Mouse (Mus musculus) stomach, embryonic 15.5 days (tissue): ENCODE measurements around the gene Tmed2. TPM values are rescaled to one million over a fixed set of nuclear protein-coding genes. Genes with fewer than 3 reads are reported as not detected.
"Not testable (repeated sequence)": the region's sequence is repeated elsewhere in the genome, so short reads cannot be mapped to it uniquely, and the experiment has no call there.

ENCODE experiments used
- ATAC-seq: fragments of 200-750 bp; cut with Nextera tagmentation; 2 replicates; pipeline ENCODE4 v1.8.0; 2017; ENCODE audit warnings: low read depth, moderate number of reproducible peaks, moderate TSS enrichment; ENCODE audit not compliant: insufficient read depth, low FRiP score
- H3K27ac ChIP-seq: fragments of 300-500 bp; sonication (generic); 2 replicates; pipeline ENCODE4 v1.5.1; 2015; ENCODE audit warnings: mild to moderate bottlenecking, inconsistent platforms
- H3K27me3 ChIP-seq: fragments of 300-500 bp; sonication (generic); replicated peaks from 2 replicates; pipeline ENCODE4 v1.6.1; 2015; ENCODE audit warnings: inconsistent platforms
- H3K36me3 ChIP-seq: fragments of 300-500 bp; sonication (generic); 2 replicates; pipeline ENCODE4 v1.6.1; 2015; ENCODE audit warnings: inconsistent platforms
- H3K4me1 ChIP-seq: fragments of 300-500 bp; sonication (generic); 2 replicates; pipeline ENCODE4 v1.6.1; 2015; ENCODE audit warnings: inconsistent platforms
- H3K4me2 ChIP-seq: fragments of 300-500 bp; sonication (generic); 2 replicates; pipeline ENCODE4 v1.6.1; 2015; ENCODE audit warnings: mild to moderate bottlenecking, inconsistent platforms
- H3K4me3 ChIP-seq: fragments of 300-500 bp; sonication (generic); replicated peaks from 2 replicates; pipeline ENCODE4 v1.5.1; 2015; ENCODE audit warnings: inconsistent platforms
- H3K9ac ChIP-seq: fragments of 300-500 bp; sonication (generic); 2 replicates; pipeline ENCODE4 v1.6.1; 2015; ENCODE audit warnings: inconsistent platforms
- H3K9me3 ChIP-seq: fragments of 300-500 bp; sonication (generic); 2 replicates; pipeline ENCODE4 v1.6.1; 2016; ENCODE audit warnings: inconsistent platforms
- WGBS: fragments of 180-500 bp; shearing (Covaris S2); methylation state at CpG from one replicate; pipeline ENCODE4 v1.1.7; 2015; 5-methylcytosine and 5-hydroxymethylcytosine counted together
- polyA plus RNA-seq: library from polyadenylated mRNA; unstranded; fragments of >200 nt; fragmentation: Nextera tagmentation; extraction: Ambion mirVana; gene quantifications from 2 replicates; pipeline ENCODE4 v1.2.1, GENCODE M21; 2015

Gene Tmed2
- polyA plus RNA-seq, 1 experiment from 2014 or later: 589 TPM

- H3K4me3 ChIP-seq, H3K27ac ChIP-seq, H3K9me3 ChIP-seq, H3K9ac ChIP-seq, ATAC-seq, H3K4me2 ChIP-seq, H3K27me3 ChIP-seq: not testable (repeated sequence)
- H3K4me1 ChIP-seq: peaks cover 12% of the 10 kb centered on the region
- WGBS: 73% methylated on average over 4 of the region's 4 CpGs
- peaks cover 25% of the 10 kb centered on the region for H3K36me3 ChIP-seq
Observed at GRCm38 (mm10) chr5:124550737-124551136, 10.2 kb downstream of the Tmed2 start.

DNA sequence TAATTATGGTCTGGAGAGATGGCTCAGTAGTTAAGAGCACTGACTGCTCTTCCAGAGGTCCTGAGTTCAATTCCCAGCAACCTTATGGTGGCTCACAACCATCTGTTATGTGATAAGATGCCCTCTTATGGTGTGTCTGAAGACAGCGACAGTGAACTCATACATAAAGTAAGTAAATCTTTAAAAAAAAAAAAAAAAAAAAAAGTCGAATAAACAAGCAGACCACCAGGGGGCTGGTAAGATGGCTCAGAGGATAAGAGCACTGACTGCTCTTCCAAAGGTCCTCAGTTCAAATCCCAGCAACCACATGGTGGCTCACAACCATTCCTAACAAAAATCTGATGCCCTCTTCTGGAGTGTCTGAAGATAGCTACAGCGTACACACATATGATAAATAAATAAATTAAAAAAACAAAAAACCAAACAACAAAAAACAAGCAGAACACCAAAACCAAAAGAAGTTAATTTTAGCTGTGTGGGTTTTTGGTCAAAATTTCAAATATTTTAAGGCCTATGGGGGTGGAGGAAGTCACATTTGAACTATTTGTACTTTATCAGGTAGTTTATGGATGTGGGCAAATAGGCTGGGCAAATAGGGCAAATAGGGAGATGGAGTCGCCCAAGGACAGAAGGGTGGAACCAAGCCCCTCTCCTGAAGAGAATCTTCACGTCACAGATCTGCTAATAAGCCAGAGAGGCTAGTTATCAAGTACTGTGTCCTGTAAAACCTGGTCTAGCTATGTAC is 11.0 kb downstream of the Tmed2 start:
- H3K27me3 ChIP-seq, H3K9me3 ChIP-seq, ATAC-seq, H3K9ac ChIP-seq: not testable (repeated sequence)
- Histone ChIP-seq H3K36me3 (peaks cover 21% of the 10 kb centered on the region), H3K27ac (peak overlapping the region; percentile 86), H3K4me2 (peak overlapping the region; percentile 79), H3K4me3 (peak overlapping the region; percentile 93), H3K4me1 (peaks cover 12% of the 10 kb centered on the region)
- 34% methylated on average over 5 of the region's 5 CpGs for WGBS

- Histone ChIP-seq H3K9me3 (no peaks in the 10 kb centered on the region), H3K4me1 (peaks cover 12% of the 10 kb centered on the region), H3K4me3 (peak overlapping the region; percentile 93), H3K36me3 (peaks cover 21% of the 10 kb centered on the region), H3K4me2 (peak overlapping the region; percentile 79), H3K27ac (peak overlapping the region; percentile 86), H3K9ac (peak overlapping the region; percentile 61; the same call in 1 of the 2 replicates), H3K27me3 (no peaks in the 10 kb centered on the region)
- no peak for ATAC-seq
- 8% methylated on average over 9 of the region's 9 CpGs for WGBS
Observed at GRCm38 (mm10) chr5:124552094-124552472, 11.6 kb downstream of the Tmed2 start.

DNA sequence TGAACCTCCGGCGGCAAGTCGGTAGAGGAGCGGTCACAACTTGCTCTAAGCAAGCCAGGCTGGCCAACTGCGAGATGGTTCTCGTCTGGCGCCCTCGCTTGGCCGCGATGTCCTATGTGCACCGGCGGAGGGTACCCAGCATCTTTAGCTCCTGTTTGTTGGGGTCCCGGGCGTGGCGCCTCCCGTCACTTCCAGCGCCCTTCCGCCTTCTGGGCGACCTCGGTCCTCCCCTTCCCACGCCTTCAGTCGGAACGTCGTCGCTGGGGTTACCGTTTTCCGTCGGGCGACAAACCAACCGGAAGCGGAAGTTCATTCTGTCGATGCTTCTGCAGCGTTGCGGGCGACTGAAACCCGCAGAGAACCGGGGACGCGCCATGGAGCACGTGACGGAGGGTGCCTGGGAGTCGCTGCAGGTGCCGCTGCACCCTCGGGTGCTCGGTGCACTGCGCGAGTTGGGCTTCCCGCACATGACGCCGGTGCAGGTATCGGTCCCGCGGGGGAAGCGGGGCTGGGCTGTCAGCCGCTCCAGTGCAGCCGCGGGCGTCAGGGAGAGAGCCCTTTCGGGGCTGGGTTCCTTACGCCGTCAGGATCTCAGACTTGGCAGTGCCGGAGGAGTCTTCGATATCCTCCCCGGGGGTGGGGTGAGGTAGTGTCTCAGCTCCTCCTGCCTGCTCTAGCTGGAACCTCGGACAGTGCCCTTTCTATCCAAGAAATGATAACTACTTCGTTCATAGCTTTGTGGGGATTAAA is 12.2 kb downstream of the Tmed2 start, which contains the start of gene Ddx55:
Ddx55 (plus strand) TSS at position 307 of the 750 bp plus-strand sequence.
- Histone ChIP-seq H3K4me1 (peaks cover 12% of the 10 kb centered on the region), H3K9ac (peak within 1 kb of the TSS; percentile 61), H3K27me3 (no peaks in the 10 kb centered on the region), H3K9me3 (no peaks in the 10 kb centered on the region), H3K4me3 (peak within 1 kb of the TSS; percentile 93), H3K4me2 (peak within 1 kb of the TSS; percentile 79), H3K27ac (peak within 1 kb of the TSS; percentile 86), H3K36me3 (peaks cover 25% of the 10 kb centered on the region)
- WGBS: under 1% methylated on average over 66 of the region's 66 CpGs
- peak; percentile 84 for ATAC-seq

DNA sequence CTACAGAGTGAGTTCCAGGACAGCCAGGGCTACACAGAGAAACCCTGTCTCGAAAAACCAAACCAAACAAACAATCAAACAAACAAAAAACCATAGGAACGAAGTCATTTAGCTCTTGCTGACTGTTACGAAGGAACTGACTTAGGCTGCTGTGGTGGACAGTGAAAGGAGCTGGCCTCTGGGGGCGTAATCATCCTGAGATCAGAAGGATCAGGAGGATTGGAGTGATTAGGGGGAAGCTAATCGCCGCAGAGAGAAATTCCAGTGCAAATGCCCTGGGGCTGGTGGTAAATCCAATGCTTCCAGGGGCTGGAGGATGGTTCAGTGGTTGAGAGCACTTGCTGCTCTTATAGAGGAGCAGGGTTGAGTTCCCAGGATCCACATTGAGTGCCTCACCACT is 13.1 kb downstream of the Tmed2 start:
- H3K27me3 ChIP-seq: no peaks in the 10 kb centered on the region
- peaks cover 23% of the 10 kb centered on the region for H3K36me3 ChIP-seq
- peak overlapping the region; percentile 93 for H3K4me3 ChIP-seq
- H3K4me2 ChIP-seq: peak overlapping the region; percentile 79
- H3K9me3 ChIP-seq: no peaks in the 10 kb centered on the region
- ATAC-seq: no peak
- H3K27ac ChIP-seq: no peak overlapping the region
- peaks cover 12% of the 10 kb centered on the region for H3K4me1 ChIP-seq
- WGBS: 70% methylated on average over 6 of the region's 6 CpGs
- H3K9ac ChIP-seq: no peak overlapping the region

DNA sequence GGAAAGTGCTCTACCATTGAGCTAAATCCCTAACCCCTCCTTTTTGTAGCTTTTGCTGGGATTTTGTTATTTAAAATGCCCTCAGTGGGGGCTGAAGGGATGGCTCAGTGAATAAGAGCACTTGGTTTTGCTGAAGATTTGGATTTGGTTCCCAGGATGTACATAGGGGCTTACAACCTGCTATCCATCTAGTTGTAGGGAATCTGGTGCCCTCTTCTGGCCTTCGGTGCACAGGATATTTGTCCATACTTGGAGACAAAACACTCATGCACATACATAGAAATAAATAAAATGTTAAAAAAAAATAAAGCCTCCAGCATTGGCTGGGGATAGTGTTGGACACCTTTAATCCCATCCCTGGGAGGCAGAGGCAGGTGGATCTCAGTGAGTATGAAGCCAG is 14.7 kb downstream of the Tmed2 start:
- peaks cover 12% of the 10 kb centered on the region for H3K4me1 ChIP-seq
- peaks cover 20% of the 10 kb centered on the region for H3K36me3 ChIP-seq
- WGBS: 72% methylated on average over 1 of the region's 1 CpGs
- no peak overlapping the region for H3K27ac ChIP-seq
- no peak overlapping the region for H3K9ac ChIP-seq
- no peak overlapping the region for H3K4me3 ChIP-seq
- H3K4me2 ChIP-seq: no peak overlapping the region
- no peaks in the 10 kb centered on the region for H3K27me3 ChIP-seq
- no peak for ATAC-seq
- H3K9me3 ChIP-seq: no peaks in the 10 kb centered on the region

GRCm38 (mm10) chr5:124571068-124571467 is 30.6 kb downstream of the Tmed2 start:
- no peaks in the 10 kb centered on the region for H3K9me3 ChIP-seq
- ATAC-seq: 0 out of 2 replicates have a peak, but pooled peaks have one; percentile 35
- no peak overlapping the region for H3K27ac ChIP-seq
- 88% methylated on average over 12 of the region's 12 CpGs for WGBS
- H3K4me3 ChIP-seq: no peak overlapping the region
- no peaks in the 10 kb centered on the region for H3K27me3 ChIP-seq
- H3K36me3 ChIP-seq: peaks cover 78% of the 10 kb centered on the region
- no peak overlapping the region for H3K4me2 ChIP-seq
- no peaks in the 10 kb centered on the region for H3K4me1 ChIP-seq
- no peak overlapping the region for H3K9ac ChIP-seq

DNA sequence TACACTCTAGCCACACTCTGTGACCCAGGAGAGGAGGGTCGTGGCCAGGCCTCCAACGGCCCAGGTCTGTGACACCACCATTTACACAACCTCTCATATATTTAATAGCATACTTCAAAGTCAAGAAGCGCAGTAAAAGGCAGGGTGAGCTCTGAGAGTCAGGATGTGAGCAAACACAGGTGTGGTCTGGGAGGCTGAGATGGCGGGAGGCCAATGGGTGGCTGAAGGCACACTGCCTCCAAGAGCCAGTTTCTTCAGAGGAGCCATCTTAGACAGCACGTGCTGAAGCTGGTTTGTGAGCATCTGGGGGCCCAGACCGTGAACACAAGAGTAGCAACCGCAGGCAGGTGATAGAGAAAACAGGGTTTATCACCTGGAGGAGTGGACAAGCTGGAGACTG is 35.0 kb downstream of the Tmed2 start:
- Histone ChIP-seq H3K27me3 (no peaks in the 10 kb centered on the region), H3K4me3 (no peak overlapping the region), H3K4me1 (peaks cover 14% of the 10 kb centered on the region), H3K9ac (no peak overlapping the region), H3K36me3 (peaks cover 54% of the 10 kb centered on the region), H3K27ac (no peak overlapping the region), H3K4me2 (no peak overlapping the region), H3K9me3 (no peaks in the 10 kb centered on the region)
- WGBS: 82% methylated on average over 7 of the region's 7 CpGs
- no peak for ATAC-seq

DNA sequence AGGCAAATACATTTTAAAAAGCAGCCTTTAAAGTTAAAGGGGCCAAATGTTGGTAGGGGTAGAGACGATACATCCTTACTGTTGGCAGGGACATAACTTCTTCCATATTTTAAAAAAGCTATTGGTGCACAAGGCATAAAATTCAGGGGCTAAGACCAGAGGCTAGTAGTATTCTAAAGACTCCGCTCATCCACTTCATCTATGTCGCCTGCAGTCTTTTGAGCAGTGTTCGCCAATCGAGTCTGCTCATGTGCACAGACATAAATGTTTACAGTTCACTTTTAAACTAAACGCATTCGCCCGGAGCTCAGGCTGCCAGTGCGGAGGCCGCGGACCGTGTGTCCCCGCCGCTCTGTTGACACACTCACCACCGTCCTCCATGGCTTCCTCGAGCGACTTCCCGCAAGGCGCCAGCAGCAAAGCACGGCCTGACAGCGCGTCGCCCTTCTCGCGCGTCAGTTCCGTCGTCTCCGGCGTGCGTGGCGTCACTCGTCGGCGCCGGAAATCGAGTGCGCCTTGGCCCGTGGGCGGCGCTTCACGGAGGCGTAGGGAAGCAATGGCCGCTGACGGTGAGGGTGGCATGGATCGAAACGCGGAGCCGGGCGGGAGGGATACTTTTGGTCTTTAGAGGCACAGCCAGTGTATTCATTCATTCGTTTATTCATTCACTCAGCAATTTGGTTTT is 38.3 kb downstream of the Tmed2 start, which contains the start of the genes Eif2b1 and Gtf2h3:
Eif2b1 (minus strand) TSS at position 499 of the 685 bp plus-strand sequence.
Gtf2h3 (plus strand) TSS at position 508 of the 685 bp plus-strand sequence.
- H3K36me3 ChIP-seq: peaks cover 29% of the 10 kb centered on the region; the same call in 1 of the 2 replicates
- H3K9ac ChIP-seq: peak within 1 kb of the TSS; percentile 76
- H3K27ac ChIP-seq: 0 out of 2 replicates have a peak within 1 kb of the TSS, but pooled peaks have one; percentile 21
- H3K27me3 ChIP-seq: no peaks in the 10 kb centered on the region
- WGBS: 1% methylated on average over 51 of the region's 51 CpGs
- H3K4me1 ChIP-seq: peaks cover 14% of the 10 kb centered on the region
- peak within 1 kb of the TSS; percentile 69 for H3K4me2 ChIP-seq
- H3K9me3 ChIP-seq: no peaks in the 10 kb centered on the region
- ATAC-seq: peak; percentile 92
- H3K4me3 ChIP-seq: peak within 1 kb of the TSS; percentile 87

- Histone ChIP-seq H3K4me3 (no peak overlapping the region), H3K27ac (no peak overlapping the region), H3K27me3 (no peaks in the 10 kb centered on the region), H3K9me3 (no peaks in the 10 kb centered on the region), H3K4me2 (no peak overlapping the region), H3K9ac (no peak overlapping the region), H3K4me1 (peaks cover 14% of the 10 kb centered on the region), H3K36me3 (peaks cover 25% of the 10 kb centered on the region)
- ATAC-seq: no peak
- 79% methylated on average over 5 of the region's 5 CpGs for WGBS
Observed at GRCm38 (mm10) chr5:124582515-124582914, 42.0 kb downstream of the Tmed2 start.

DNA sequence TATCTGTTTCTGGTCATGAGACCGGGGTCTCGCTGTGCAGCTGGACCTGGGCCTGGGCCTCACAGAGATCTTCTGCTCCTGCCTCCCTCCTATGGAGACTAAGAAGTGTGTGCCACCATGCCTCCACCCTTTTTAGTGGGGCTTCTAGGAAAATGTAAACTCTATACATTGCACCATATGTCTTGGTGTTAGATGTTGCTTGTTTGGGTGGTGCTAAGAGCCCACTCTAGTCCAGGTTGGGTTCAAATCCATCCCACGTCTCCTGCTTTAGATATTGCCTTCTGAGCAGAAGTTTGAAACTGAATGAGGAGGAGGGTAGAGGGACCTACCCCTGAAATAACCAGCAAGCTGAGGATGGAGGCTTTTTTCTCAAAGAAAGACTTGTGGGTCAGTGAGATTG is 52.3 kb downstream of the Tmed2 start:
- no peak for ATAC-seq
- no peak overlapping the region for H3K4me2 ChIP-seq
- peaks cover 42% of the 10 kb centered on the region for H3K36me3 ChIP-seq
- H3K4me1 ChIP-seq: no peaks in the 10 kb centered on the region
- no peak overlapping the region for H3K27ac ChIP-seq
- 93% methylated on average over 3 of the region's 3 CpGs for WGBS
- H3K27me3 ChIP-seq: no peaks in the 10 kb centered on the region
- no peak overlapping the region for H3K4me3 ChIP-seq
- no peaks in the 10 kb centered on the region for H3K9me3 ChIP-seq
- no peak overlapping the region for H3K9ac ChIP-seq
